Mouse (Mus musculus): Measurements from ENCODE around the gene Sh3d19.

Sh3d19 gene

DNA sequence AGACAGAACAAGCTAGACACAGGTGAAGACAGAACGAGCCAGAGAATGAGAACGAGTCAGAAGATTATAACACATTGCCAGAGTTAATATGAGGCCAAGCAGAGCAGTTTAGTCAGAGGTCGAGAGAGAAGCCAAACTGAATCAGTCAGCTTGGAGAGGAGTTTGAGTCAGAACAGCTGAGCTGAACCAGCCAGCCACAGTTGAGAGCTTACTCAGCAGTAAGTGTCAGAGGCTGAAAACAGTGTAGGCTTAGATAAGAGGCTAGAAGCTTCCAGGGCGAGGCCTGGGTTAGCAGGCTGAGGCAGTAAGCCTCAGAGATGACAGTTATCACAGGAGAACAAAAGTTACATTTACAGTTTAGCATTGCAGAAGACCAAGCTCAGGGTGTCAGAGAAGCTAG, 137.7 kb downstream of the Sh3d19 start:
- no peaks in the 10 kb centered on the region for H3K36me3 ChIP-seq (ENCODE audit: control insufficient read depth, insufficient read depth, low read length, poor library complexity, severe bottlenecking)
- DNase-seq (ENCODE audit: low read depth, low spot score), result no peak
- H3K27me3 ChIP-seq (ENCODE audit: control insufficient read depth, insufficient read depth, low read length, poor library complexity, severe bottlenecking), result no peaks in the 10 kb centered on the region

DNA sequence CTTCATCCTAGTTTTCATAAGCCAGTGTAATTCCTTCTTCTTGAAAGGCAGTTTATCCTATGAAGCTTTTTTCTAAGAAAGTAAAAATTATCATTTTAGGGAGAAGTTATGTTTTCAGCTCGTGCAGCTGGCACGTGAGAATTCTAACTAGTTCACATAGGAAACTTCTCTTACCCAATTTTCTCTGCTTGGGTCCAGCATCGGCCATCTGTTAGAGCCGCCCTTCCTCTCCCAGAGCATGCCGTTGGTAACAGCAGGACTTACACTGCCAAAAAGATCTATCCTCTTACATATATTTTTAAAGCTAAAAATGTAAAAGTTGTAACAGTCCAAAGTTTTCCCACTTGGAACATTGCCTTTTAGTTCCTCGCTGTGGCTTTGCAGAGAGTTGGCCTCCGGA, 138.2 kb downstream of the Sh3d19 start:
- no peak for DNase-seq (ENCODE audit: low read depth, low spot score)
- H3K27me3 ChIP-seq (ENCODE audit: control insufficient read depth, insufficient read depth, low read length, poor library complexity, severe bottlenecking), result no peaks in the 10 kb centered on the region
- no peaks in the 10 kb centered on the region for H3K36me3 ChIP-seq (ENCODE audit: control insufficient read depth, insufficient read depth, low read length, poor library complexity, severe bottlenecking)

DNA sequence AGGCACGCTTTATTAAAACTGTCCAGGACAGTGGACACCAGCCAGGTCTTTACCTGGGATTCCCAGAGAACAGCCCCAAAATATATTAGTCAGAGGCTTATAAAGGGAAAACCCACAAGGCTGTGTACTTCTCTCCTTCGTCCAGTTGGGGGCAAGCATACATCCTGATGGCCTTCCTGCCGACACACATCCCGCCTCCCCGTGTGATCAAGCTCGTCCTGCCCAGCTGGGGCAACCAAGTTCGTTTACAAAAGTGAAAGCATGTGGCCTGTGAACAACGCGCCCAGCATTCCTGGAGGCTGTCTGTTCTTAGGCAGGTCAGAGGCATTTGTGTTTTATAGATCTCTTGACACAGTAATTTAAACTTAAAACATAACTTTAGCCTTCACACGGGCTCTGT, 139.2 kb downstream of the Sh3d19 start:
- no peaks in the 10 kb centered on the region for H3K36me3 ChIP-seq (ENCODE audit: control insufficient read depth, insufficient read depth, low read length, poor library complexity, severe bottlenecking)
- peak; percentile 75 for DNase-seq (ENCODE audit: low read depth, low spot score)
- H3K27me3 ChIP-seq (ENCODE audit: control insufficient read depth, insufficient read depth, low read length, poor library complexity, severe bottlenecking), result no peaks in the 10 kb centered on the region

DNA sequence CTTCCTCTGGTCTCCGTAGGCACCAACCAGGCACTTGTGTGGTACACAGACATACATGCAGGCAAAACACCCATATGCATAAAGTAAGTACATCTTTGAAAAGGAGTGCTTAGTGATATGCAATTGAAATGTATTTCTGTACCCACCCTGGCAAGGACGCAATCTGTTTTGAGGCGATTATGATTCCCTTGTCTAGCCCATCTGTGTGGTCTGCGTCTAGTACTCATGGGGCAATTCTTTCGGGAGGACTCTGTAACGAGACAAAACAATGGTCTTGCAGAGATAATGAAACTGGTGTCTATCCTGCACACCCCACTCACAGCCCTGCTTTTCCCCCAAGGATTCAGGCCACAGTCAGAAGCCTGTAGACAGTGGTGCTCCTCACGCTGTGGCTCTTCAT, 141.9 kb downstream of the Sh3d19 start:
- Histone ChIP-seq H3K36me3 (ENCODE audit: control insufficient read depth, insufficient read depth, low read length, poor library complexity, severe bottlenecking) (no peaks in the 10 kb centered on the region), H3K27me3 (ENCODE audit: control insufficient read depth, insufficient read depth, low read length, poor library complexity, severe bottlenecking) (no peaks in the 10 kb centered on the region)
- no peak for DNase-seq (ENCODE audit: low read depth, low spot score)

DNA sequence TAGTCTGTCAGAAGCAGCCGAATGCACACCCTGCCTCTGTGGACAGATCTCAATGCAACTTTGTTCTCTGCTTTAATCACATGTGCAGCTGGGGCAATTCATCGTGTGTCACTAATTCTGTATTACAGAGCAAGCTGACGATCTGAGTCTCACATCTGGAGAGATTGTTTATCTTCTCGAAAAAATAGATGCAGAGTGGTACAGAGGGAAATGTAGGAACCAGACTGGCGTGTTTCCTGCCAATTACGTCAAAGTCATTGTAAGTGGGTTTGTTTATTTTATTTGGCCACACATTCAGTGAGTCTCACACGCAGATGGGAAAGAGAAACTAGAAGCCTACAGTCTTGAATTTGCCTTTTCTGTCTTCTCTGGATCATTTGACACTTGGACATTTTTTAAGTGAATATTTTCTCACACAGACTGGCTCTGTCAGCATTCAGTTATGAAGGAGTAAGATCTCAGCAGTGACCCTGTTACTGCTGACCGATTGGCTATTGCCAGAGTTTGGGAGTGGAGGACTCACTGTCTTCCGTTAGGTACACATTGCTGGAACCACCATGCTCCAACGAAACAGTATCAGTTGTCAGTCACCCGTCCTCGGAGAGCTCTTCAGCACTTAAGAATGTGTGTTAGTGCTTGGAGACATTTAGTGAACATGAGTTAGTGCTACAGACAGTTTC, 143.9 kb downstream of the Sh3d19 start:
- DNase-seq (ENCODE audit: low read depth, low spot score), result peak; percentile 12
- Histone ChIP-seq H3K27me3 (ENCODE audit: control insufficient read depth, insufficient read depth, low read length, poor library complexity, severe bottlenecking) (no peaks in the 10 kb centered on the region), H3K36me3 (ENCODE audit: control insufficient read depth, insufficient read depth, low read length, poor library complexity, severe bottlenecking) (no peaks in the 10 kb centered on the region)

DNA sequence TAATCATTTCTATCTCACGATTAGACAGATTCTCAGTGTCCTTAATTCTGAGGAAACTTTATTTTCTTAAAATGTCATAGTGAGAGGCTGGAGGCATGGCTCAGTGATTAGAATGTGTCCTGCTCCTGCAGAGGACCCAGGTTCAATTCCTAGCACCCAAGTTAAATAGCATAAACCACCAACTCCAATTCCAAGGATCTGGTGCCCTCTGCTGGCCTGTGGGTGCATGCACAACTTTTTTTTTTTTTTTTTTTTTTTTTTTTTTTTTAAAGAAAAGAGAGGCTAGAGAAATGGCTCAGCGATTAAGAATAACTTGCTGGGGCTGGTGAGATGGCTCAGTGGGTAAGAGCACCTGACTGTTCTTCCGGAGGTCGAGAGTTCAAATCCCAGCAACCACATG, 146.0 kb downstream of the Sh3d19 start:
- DNase-seq (ENCODE audit: low read depth, low spot score), result peak; percentile 24
- Histone ChIP-seq H3K36me3 (ENCODE audit: control insufficient read depth, insufficient read depth, low read length, poor library complexity, severe bottlenecking) (no peaks in the 10 kb centered on the region), H3K27me3 (ENCODE audit: control insufficient read depth, insufficient read depth, low read length, poor library complexity, severe bottlenecking) (no peaks in the 10 kb centered on the region)

DNA sequence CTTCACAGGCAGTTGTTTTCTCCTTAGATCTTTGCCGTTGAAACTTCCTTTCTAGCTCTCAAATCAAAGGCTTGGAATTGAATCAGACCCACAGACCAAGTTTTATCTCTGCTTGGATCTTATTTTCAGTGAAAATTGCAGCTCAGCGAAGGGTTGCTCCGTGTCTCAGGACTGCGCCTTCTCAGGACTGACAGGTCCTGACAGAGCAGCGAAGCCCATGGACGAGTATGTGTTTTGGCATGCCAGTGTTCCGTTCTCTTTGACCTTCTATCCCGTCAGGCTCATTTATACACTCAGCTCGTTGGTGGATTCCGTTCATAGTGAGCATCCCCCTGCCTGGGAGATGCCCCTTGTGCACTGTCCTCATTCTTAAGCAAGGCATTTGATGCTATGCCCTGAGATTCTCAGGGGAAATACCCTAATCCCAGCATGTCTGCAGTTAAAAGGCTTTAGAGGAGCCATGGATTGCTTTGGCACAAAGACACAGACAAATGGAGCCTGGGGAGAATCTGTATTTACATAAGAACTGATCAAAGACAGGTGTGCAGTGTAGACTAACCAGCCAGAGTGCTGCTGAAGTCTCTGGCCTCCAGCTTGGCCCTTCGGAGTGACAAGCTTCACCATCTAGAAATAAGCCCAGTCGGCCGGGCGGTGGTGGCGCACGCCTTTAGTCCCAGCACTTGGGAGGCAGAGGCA, 148.5 kb downstream of the Sh3d19 start:
- H3K27me3 ChIP-seq (ENCODE audit: control insufficient read depth, insufficient read depth, low read length, poor library complexity, severe bottlenecking), result no peaks in the 10 kb centered on the region
- DNase-seq (ENCODE audit: low read depth, low spot score), result no peak
- H3K36me3 ChIP-seq (ENCODE audit: control insufficient read depth, insufficient read depth, low read length, poor library complexity, severe bottlenecking), result peaks cover 1% of the 10 kb centered on the region; the same call in 1 of the 2 replicates

DNA sequence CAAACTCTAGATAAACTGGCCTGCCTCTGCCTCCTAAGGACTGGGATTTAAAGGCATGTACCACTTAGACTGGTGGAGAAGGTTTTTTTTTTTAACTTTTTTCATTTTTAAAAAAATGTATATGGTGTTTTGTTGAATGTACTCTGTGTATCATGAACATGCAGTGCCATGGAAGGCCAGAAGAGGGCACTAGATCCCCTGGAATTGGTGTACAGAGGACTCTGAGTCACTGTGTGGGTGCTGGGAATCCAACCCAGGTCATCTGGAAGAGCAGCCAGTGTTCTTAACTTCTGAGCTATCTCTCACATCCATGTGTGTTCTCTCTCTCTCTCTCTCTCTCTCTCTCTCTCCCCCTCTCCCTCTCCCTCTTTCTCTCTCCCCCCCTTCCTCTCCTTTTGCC, 151.2 kb downstream of the Sh3d19 start:
- no peaks in the 10 kb centered on the region for H3K27me3 ChIP-seq (ENCODE audit: control insufficient read depth, insufficient read depth, low read length, poor library complexity, severe bottlenecking)
- DNase-seq (ENCODE audit: low read depth, low spot score), result no peak

DNA sequence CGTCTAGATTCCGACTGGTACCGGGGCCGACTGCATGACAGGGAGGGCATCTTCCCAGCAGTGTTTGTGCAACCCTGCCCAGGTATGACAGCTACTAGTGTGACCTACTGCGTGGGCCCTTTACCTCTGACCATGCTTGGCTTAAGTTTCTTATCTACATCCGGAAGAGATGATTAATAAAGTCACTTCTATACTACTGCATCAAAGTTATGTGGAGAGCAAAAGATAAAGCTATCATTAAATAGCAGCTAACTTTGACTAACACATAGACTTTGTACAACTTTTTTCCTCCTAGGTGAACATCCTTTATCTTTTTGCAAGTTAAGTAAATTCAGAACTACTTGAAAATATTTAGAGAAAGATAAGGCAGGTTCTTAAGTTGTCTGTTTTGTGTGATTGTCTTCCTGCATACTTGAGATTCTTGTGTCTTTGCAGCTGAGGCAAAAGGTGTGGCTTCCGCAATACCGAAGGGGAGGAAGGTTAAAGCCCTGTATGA, 152.4 kb downstream of the Sh3d19 start:
- no peak for DNase-seq (ENCODE audit: low read depth, low spot score)
- Histone ChIP-seq H3K27me3 (ENCODE audit: control insufficient read depth, insufficient read depth, low read length, poor library complexity, severe bottlenecking) (no peaks in the 10 kb centered on the region), H3K36me3 (ENCODE audit: control insufficient read depth, insufficient read depth, low read length, poor library complexity, severe bottlenecking) (peaks cover 1% of the 10 kb centered on the region; the same call in 1 of the 2 replicates)

More for the DNA sequence above, 151.2 kb downstream of the Sh3d19 start:
- H3K36me3 ChIP-seq (ENCODE audit: control insufficient read depth, insufficient read depth, low read length, poor library complexity, severe bottlenecking), result peaks cover 1% of the 10 kb centered on the region; the same call in 1 of the 2 replicates

DNA sequence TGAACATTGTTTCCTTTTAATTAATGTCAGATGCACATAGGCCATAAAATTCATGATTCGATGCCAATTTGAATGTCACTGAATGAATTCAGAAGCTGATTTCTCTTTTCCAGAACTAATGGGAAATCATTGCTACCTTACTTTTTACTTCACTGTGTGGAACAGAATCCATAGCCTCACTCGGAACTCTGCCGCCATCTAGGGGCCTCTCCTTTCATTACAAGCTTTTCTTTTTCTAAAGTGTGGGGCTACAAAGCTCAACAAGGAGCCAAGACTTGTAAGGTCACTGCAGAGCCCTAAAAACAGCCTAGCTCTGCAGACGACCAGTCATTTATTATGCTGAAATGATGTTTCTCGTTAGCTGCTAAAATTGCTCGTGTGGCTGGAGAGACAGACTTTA, 158.8 kb downstream of the Sh3d19 start:
- peak; percentile 71 for DNase-seq (ENCODE audit: low read depth, low spot score)
- Histone ChIP-seq H3K36me3 (ENCODE audit: control insufficient read depth, insufficient read depth, low read length, poor library complexity, severe bottlenecking) (peaks cover 2% of the 10 kb centered on the region; the same call in 1 of the 2 replicates), H3K27me3 (ENCODE audit: control insufficient read depth, insufficient read depth, low read length, poor library complexity, severe bottlenecking) (no peaks in the 10 kb centered on the region)

DNA sequence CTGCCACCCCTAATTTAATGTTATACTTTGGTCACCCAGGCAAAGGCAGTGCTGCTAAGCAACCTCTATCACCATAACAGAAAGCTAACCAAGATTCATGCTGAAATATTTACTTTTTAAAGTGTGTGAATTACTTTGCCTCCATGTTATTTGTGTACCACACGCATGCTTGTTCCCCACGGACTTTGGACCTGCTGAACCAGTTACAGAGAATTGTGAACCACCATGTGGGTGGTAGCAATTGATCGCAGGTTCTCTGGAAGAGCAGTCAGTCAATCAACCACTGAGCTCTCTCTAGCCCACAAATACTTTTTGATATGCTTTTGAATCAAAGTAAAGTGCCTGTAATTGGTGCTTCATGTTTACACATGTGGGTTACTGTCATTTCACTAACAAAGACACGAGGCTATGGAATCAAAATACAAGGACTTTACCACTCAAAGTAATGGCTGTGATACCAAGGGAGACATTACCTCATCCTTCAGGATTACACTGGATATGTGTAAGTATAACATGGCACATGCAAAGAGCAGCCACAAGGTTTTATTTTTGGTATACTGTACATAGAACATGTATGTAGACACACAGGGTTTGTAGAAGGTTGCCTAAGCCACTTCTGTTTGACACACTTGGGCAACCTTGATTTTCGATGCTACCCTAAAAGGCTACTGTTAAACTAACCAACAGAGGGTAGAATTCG, 164.2 kb downstream of the Sh3d19 start:
- Histone ChIP-seq H3K27me3 (ENCODE audit: control insufficient read depth, insufficient read depth, low read length, poor library complexity, severe bottlenecking) (no peaks in the 10 kb centered on the region), H3K36me3 (ENCODE audit: control insufficient read depth, insufficient read depth, low read length, poor library complexity, severe bottlenecking) (peaks cover 23% of the 10 kb centered on the region)
- no peak for DNase-seq (ENCODE audit: low read depth, low spot score)

DNA sequence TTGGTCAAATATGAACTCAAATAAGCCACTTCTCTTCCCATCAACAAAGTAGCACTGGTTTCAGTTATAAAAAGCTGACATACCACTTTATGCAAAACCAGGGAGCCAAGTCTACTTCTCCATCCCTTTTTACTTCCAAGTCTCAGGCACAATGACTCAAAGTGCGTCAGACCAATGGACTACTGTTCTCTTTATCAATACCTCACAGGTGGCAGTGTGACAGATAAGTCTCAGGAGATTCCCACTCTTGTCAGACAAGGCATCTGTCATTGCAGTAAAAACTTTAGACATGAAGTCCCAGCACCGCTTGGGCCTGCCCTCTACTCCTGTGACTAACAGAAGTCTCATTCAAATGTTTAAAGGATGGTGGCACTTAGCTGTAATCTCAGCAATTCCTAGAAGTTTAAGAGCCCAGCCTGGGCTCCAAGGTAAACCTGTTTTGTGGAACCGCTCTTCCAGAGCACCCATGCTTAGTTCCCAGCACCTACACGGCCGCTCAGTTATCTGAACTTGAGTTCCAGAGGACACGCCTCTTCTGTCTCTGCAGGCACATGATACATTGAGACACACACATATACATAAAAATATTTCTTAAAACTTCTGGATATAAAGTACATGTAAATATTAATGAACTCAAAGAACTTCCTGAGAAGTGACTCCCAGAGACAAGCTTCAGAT, 165.1 kb downstream of the Sh3d19 start:
- DNase-seq (ENCODE audit: low read depth, low spot score), result no peak
- Histone ChIP-seq H3K27me3 (ENCODE audit: control insufficient read depth, insufficient read depth, low read length, poor library complexity, severe bottlenecking) (no peaks in the 10 kb centered on the region), H3K36me3 (ENCODE audit: control insufficient read depth, insufficient read depth, low read length, poor library complexity, severe bottlenecking) (peaks cover 29% of the 10 kb centered on the region)

DNA sequence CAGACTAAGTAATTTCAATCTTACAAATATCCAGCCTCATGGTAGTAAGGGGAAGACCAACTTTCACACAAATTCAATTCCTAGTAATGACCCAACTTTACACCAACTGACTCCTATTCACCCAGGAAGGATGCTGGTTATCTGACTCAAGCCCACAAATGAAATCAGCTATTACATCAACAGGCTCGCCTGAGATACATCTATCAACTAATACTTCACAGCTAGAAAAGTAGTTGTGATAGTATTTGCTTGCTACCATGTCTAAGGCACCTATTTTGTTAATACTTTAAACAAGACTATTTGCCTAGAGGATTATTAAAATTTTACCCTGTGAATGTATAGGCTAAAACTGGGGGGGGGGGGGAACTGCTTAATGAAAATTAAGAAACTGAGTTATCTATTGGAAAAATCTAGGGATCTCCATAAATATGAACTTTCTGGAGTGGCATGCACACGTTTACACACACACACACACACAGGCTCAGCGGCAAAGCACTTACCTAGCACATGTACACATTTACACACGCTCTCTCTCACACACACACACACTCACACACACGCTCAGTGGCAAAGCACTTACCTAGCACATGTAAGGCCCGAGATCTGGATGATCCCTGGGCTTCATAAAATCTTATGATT, 166.1 kb downstream of the Sh3d19 start:
- DNase-seq (ENCODE audit: low read depth, low spot score), result no peak
- Histone ChIP-seq H3K27me3 (ENCODE audit: control insufficient read depth, insufficient read depth, low read length, poor library complexity, severe bottlenecking) (no peaks in the 10 kb centered on the region), H3K36me3 (ENCODE audit: control insufficient read depth, insufficient read depth, low read length, poor library complexity, severe bottlenecking) (peaks cover 29% of the 10 kb centered on the region)

DNA sequence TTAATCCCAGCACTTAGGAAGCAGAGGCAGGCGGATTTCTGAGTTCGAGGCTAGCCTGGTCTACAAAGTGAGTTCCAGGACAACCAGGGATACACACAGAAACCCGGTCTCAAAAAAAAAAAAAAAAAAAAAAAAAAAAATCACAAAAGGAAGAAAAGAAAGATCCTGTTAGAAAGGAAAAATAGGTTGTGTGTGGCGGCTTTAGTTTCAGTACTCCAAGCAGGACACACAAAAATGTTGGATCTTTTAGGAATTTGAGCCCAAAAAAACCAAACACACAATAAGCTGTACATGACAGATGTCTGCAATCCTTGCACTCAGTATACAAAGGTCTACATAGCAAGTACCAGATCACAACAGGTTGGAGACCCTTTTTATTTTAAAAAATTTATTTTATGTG, 168.8 kb downstream of the Sh3d19 start:
- Histone ChIP-seq H3K36me3 (ENCODE audit: control insufficient read depth, insufficient read depth, low read length, poor library complexity, severe bottlenecking) (peaks cover 28% of the 10 kb centered on the region), H3K27me3 (ENCODE audit: control insufficient read depth, insufficient read depth, low read length, poor library complexity, severe bottlenecking) (no peaks in the 10 kb centered on the region)
- DNase-seq (ENCODE audit: low read depth, low spot score), result no peak

Measured in splenic B cell, adult 2 months (primary cell).